Mouse (Mus musculus) erythroblast, embryonic 14.5 days (primary cell): Measurements from ENCODE around the gene Cel.

ENCODE experiments used
- GATA1 ChIP-seq: IDR thresholded peaks from 2 replicates; pipeline ENCODE4 v1.6.1; 2012; ENCODE audit warnings: low read length, inconsistent platforms, mixed read lengths
- TAL1 ChIP-seq: IDR thresholded peaks from 3 replicates; pipeline ENCODE4 v1.6.1; 2012; ENCODE audit warnings: low read length, inconsistent platforms, mixed read lengths

DNA sequence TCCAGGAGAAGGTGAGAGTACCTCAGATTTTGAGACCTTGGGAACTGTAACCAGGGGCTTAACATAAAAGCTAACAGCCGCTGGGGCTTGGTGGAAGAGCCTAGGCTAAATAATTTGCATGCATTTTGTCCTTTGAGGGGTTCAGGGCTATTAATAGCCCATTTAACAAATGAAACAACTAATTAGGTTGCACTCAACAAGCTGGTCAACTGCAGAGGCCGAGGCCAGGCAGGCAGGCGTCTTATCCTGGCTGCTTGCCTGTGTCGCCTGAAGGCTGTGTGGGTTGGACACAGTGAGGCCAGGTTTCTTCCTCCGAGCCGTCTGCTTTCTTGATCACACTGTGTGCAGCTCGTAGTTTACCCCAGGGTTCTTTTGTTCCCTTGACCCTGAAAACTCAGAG, 27.6 kb downstream of the Cel start:
- no peak for TF ChIP-seq TAL1
- TF ChIP-seq GATA1: no peak
